Mouse (Mus musculus): ENCODE data around the gene Malsu1. TPM values are rescaled to one million over a fixed set of nuclear protein-coding genes. Genes with fewer than 3 reads are reported as not detected.

Malsu1 gene
- polyA plus RNA-seq, 1 experiment, result 9.9 TPM

GRCm38 (mm10) chr6:49068361-49068760 is 5.2 kb upstream of the Malsu1 start:
- Histone ChIP-seq H3K4me3 (ENCODE audit: extremely low read depth, insufficient read depth, insufficient read length) (no peak overlapping the region), H3K4me1 (ENCODE audit: control insufficient read depth, insufficient read depth, insufficient read length) (no peaks in the 10 kb centered on the region), H3K36me3 (ENCODE audit: control insufficient read depth, insufficient read depth, low read length) (no peaks in the 10 kb centered on the region), H3K27me3 (ENCODE audit: control insufficient read depth, insufficient read depth, low read length) (no peaks in the 10 kb centered on the region), H3K27ac (ENCODE audit: insufficient read depth, low read length) (no peak overlapping the region)
- WGBS, result 22% methylated on average over 4 of the region's 4 CpGs
- TF ChIP-seq CTCF (IDR thresholded peaks at IDR 0.05; ENCODE audit: extremely low read depth, insufficient read depth, insufficient read length, insufficient replicate concordance) (no peak), POLR2A (IDR thresholded peaks at IDR 0.05; ENCODE audit: low read depth, low read length) (no peak)
- no peak for DNase-seq (ENCODE audit: low read depth in 1 of 2, low spot score in 2 of 2)

DNA sequence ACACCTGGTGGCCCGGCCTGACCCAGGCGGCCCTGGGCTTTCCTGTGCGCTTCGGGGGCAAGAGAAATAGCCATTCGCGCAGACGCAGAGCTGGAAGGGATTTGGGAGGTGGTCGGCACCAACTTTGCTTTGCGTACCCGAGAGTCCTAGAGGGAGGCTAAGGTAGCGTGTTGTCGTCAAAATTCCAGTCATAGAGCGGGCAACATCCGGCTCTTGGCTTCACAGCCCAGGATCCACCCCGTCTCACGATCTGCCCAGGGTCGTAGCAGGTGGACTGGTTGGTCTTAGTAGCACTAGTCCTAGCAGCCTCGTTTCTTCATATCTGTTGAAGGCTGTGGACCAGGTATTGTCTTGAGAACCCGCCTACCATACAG is 509 bp downstream of the Malsu1 start:
- peak overlapping the region; percentile 86 for H3K4me3 ChIP-seq (ENCODE audit: extremely low read depth, insufficient read depth, insufficient read length)
- peak in 1 of 2 experiments; percentile 9 for DNase-seq (ENCODE audit: low read depth in 1 of 2, low spot score in 2 of 2)
- under 1% methylated on average over 19 of the region's 19 CpGs for WGBS

GRCm38 (mm10) chr6:49077894-49078293 is 4.3 kb downstream of the Malsu1 start:
- Histone ChIP-seq H3K4me3 (ENCODE audit: extremely low read depth, insufficient read depth, insufficient read length) (no peak overlapping the region), H3K27me3 (ENCODE audit: control insufficient read depth, insufficient read depth, low read length) (no peaks in the 10 kb centered on the region), H3K4me1 (ENCODE audit: control insufficient read depth, insufficient read depth, insufficient read length) (0 out of 2 replicates have a peak, but pooled peaks cover 2% of the 10 kb centered on the region), H3K27ac (ENCODE audit: insufficient read depth, low read length) (no peak overlapping the region), H3K36me3 (ENCODE audit: control insufficient read depth, insufficient read depth, low read length) (no peaks in the 10 kb centered on the region; the same call in 1 of the 2 replicates)
- DNase-seq (ENCODE audit: low read depth in 1 of 2, low spot score in 2 of 2), result no peak
- 84% methylated on average over 2 of the region's 2 CpGs for WGBS
- TF ChIP-seq POLR2A (IDR thresholded peaks at IDR 0.05; ENCODE audit: low read depth, low read length), result no peak
- TF ChIP-seq CTCF (IDR thresholded peaks at IDR 0.05; ENCODE audit: extremely low read depth, insufficient read depth, insufficient read length, insufficient replicate concordance), result no peak

More for the DNA sequence above, 509 bp downstream of the Malsu1 start:
- TF ChIP-seq CTCF (IDR thresholded peaks at IDR 0.05; ENCODE audit: extremely low read depth, insufficient read depth, insufficient read length, insufficient replicate concordance) (no peak), POLR2A (IDR thresholded peaks at IDR 0.05; ENCODE audit: low read depth, low read length) (no peak)
- Histone ChIP-seq H3K36me3 (ENCODE audit: control insufficient read depth, insufficient read depth, low read length) (no peaks in the 10 kb centered on the region), H3K4me1 (ENCODE audit: control insufficient read depth, insufficient read depth, insufficient read length) (0 out of 2 replicates have a peak, but pooled peaks cover 2% of the 10 kb centered on the region), H3K27ac (ENCODE audit: insufficient read depth, low read length) (peak overlapping the region; percentile 48), H3K27me3 (ENCODE audit: control insufficient read depth, insufficient read depth, low read length) (no peaks in the 10 kb centered on the region)

GRCm38 (mm10) chr6:49079313-49079712 is 5.7 kb downstream of the Malsu1 start:
- Histone ChIP-seq H3K36me3 (ENCODE audit: control insufficient read depth, insufficient read depth, low read length) (peaks cover 8% of the 10 kb centered on the region), H3K27me3 (ENCODE audit: control insufficient read depth, insufficient read depth, low read length) (no peaks in the 10 kb centered on the region), H3K4me3 (ENCODE audit: extremely low read depth, insufficient read depth, insufficient read length) (no peak overlapping the region), H3K27ac (ENCODE audit: insufficient read depth, low read length) (no peak overlapping the region), H3K4me1 (ENCODE audit: control insufficient read depth, insufficient read depth, insufficient read length) (0 out of 2 replicates have a peak, but pooled peaks cover 2% of the 10 kb centered on the region)
- TF ChIP-seq POLR2A (IDR thresholded peaks at IDR 0.05; ENCODE audit: low read depth, low read length), result no peak
- no peak for TF ChIP-seq CTCF (IDR thresholded peaks at IDR 0.05; ENCODE audit: extremely low read depth, insufficient read depth, insufficient read length, insufficient replicate concordance)
- 94% methylated on average over 1 of the region's 1 CpGs for WGBS
- DNase-seq (ENCODE audit: low read depth in 1 of 2, low spot score in 2 of 2), result no peak

DNA sequence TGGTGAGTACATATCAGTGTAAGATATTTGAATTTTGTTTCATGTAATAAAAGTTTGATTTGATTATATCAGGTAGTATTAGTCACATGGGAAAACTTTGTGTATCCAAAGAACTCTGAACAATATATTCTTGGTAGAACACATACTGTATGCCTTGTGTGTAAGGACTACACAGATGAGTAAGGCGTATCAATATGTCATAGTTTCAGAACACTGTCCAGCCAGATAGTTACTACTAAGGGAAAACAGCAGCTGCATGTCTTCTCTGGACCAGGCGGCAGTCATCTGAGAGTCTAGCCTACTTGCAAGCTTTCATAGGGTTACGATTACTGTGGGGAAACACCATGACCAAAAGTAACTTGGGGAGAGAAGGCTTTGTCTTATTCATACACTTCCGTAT is 9.4 kb downstream of the Malsu1 start:
- no peaks in the 10 kb centered on the region for H3K4me1 ChIP-seq (ENCODE audit: control insufficient read depth, insufficient read depth, insufficient read length)
- TF ChIP-seq POLR2A (IDR thresholded peaks at IDR 0.05; ENCODE audit: low read depth, low read length) (no peak), CTCF (IDR thresholded peaks at IDR 0.05; ENCODE audit: extremely low read depth, insufficient read depth, insufficient read length, insufficient replicate concordance) (no peak)
- H3K27me3 ChIP-seq (ENCODE audit: control insufficient read depth, insufficient read depth, low read length), result no peaks in the 10 kb centered on the region
- H3K36me3 ChIP-seq (ENCODE audit: control insufficient read depth, insufficient read depth, low read length), result peaks cover 26% of the 10 kb centered on the region
- 95% methylated on average over 4 of the region's 4 CpGs for WGBS
- DNase-seq (ENCODE audit: low read depth in 1 of 2, low spot score in 2 of 2), result no peak
- H3K4me3 ChIP-seq (ENCODE audit: extremely low read depth, insufficient read depth, insufficient read length), result no peak overlapping the region
- no peak overlapping the region for H3K27ac ChIP-seq (ENCODE audit: insufficient read depth, low read length)

GRCm38 (mm10) chr6:49094968-49095367 is 21.4 kb downstream of the Malsu1 start:
- Histone ChIP-seq H3K36me3 (ENCODE audit: control insufficient read depth, insufficient read depth, low read length) (peaks cover 2% of the 10 kb centered on the region), H3K27ac (ENCODE audit: insufficient read depth, low read length) (no peak overlapping the region), H3K4me1 (ENCODE audit: control insufficient read depth, insufficient read depth, insufficient read length) (no peaks in the 10 kb centered on the region), H3K4me3 (ENCODE audit: extremely low read depth, insufficient read depth, insufficient read length) (no peak overlapping the region), H3K27me3 (ENCODE audit: control insufficient read depth, insufficient read depth, low read length) (no peaks in the 10 kb centered on the region)
- DNase-seq (ENCODE audit: low read depth in 1 of 2, low spot score in 2 of 2), result no peak
- WGBS, result 89% methylated on average over 10 of the region's 10 CpGs
- TF ChIP-seq POLR2A (IDR thresholded peaks at IDR 0.05; ENCODE audit: low read depth, low read length) (no peak), CTCF (IDR thresholded peaks at IDR 0.05; ENCODE audit: extremely low read depth, insufficient read depth, insufficient read length, insufficient replicate concordance) (no peak)

- Histone ChIP-seq H3K4me1 (ENCODE audit: control insufficient read depth, insufficient read depth, insufficient read length) (no peaks in the 10 kb centered on the region), H3K4me3 (ENCODE audit: extremely low read depth, insufficient read depth, insufficient read length) (no peak overlapping the region), H3K27ac (ENCODE audit: insufficient read depth, low read length) (no peak overlapping the region), H3K27me3 (ENCODE audit: control insufficient read depth, insufficient read depth, low read length) (no peaks in the 10 kb centered on the region), H3K36me3 (ENCODE audit: control insufficient read depth, insufficient read depth, low read length) (peaks cover 2% of the 10 kb centered on the region)
- WGBS, result 90% methylated on average over 7 of the region's 7 CpGs
- TF ChIP-seq CTCF (IDR thresholded peaks at IDR 0.05; ENCODE audit: extremely low read depth, insufficient read depth, insufficient read length, insufficient replicate concordance), result no peak
- TF ChIP-seq POLR2A (IDR thresholded peaks at IDR 0.05; ENCODE audit: low read depth, low read length), result no peak
- no peak for DNase-seq (ENCODE audit: low read depth in 1 of 2, low spot score in 2 of 2)
Measured at GRCm38 (mm10) chr6:49096421-49096820, 22.8 kb downstream of the Malsu1 start.
